Mouse (Mus musculus) adrenal gland, adult 2 months (tissue): ENCODE results near the gene Abcg3. TPM values are rescaled to one million over a fixed set of nuclear protein-coding genes. Genes with fewer than 3 reads are reported as not detected.
A peak's percentile ranks its signal among the peaks of the same experiment; 100 is the strongest.
"Not testable (repeated sequence)": the region's sequence is repeated elsewhere in the genome, so short reads cannot be mapped to it uniquely, and the experiment has no call there.

Source experiments
- DNase-seq: peaks from one replicate; pipeline ENCODE4 v3.0.0; 2021
- long read RNA-seq: library from polyadenylated mRNA; stranded (forward); transcript quantifications from one replicate; pipeline ENCODE4 v2.0.0, GENCODE M21; 2021
- polyA plus RNA-seq: library from polyadenylated mRNA; depleted of rRNA; stranded (reverse); fragments of >200 nt; gene quantifications from 2 replicates; pipeline ENCODE4 v1.2.3, GENCODE M21; 2012; rRNA removed
- total RNA-seq, 2 experiments: library from RNA; stranded (reverse); gene quantifications; 2 replicates each; pipeline ENCODE4 v1.2.3; 2021

The Abcg3 gene
- total RNA-seq, result under 1 TPM; 0.37 to 0.73 TPM
- polyA plus RNA-seq, result 0.07 and 0.13 TPM in 2 replicates
- long read RNA-seq, result 0 reads

- no peak for DNase-seq
Measured at GRCm38 (mm10) chr5:104982535-104982934, at the start of gene Abcg3. Gene Abcg3, minus strand, starts transcription at chr5:104982718.

- no peak for DNase-seq
Measured at GRCm38 (mm10) chr5:105012551-105012950, 30.0 kb upstream of the Abcg3 start.

- no peak for DNase-seq
Measured at GRCm38 (mm10) chr5:105011570-105011969, 29.1 kb upstream of the Abcg3 start.

- no peak for DNase-seq
Measured at GRCm38 (mm10) chr5:105010376-105010775, 27.9 kb upstream of the Abcg3 start.

GRCm38 (mm10) chr5:104989411-104989810 is 6.9 kb upstream of the Abcg3 start:
- DNase-seq, result no peak

GRCm38 (mm10) chr5:104988000-104988399 is 5.5 kb upstream of the Abcg3 start:
- peak; percentile 5 for DNase-seq

GRCm38 (mm10) chr5:104986706-104987105 is 4.2 kb upstream of the Abcg3 start:
- peak; percentile 17 for DNase-seq

- no peak for DNase-seq
Measured at GRCm38 (mm10) chr5:104979040-104979513, 3.4 kb downstream of the Abcg3 start.

GRCm38 (mm10) chr5:104958141-104958793 is 24.3 kb downstream of the Abcg3 start:
- DNase-seq, result peak; percentile 1

GRCm38 (mm10) chr5:104955208-104955607 is 27.3 kb downstream of the Abcg3 start:
- no peak for DNase-seq

- no peak for DNase-seq
Measured at GRCm38 (mm10) chr5:104946951-104947350, 35.6 kb downstream of the Abcg3 start.

GRCm38 (mm10) chr5:104934148-104934547 is 48.4 kb downstream of the Abcg3 start:
- DNase-seq, result no peak

GRCm38 (mm10) chr5:104906556-104906955 is 76.0 kb downstream of the Abcg3 start:
- DNase-seq, result not testable (repeated sequence)

Other genes with a start within 250 kb of the Abcg3 start
- gene Zfp951, start 122.6 kb downstream of the Abcg3 start, total RNA-seq, result 1 to 10 TPM; 2.1 to 2.8 TPM
- gene Zfp951, start 122.6 kb downstream of the Abcg3 start, polyA plus RNA-seq, result 0.09 and 0.18 TPM in 2 replicates
- gene Gbp9, start 156.8 kb upstream of the Abcg3 start, total RNA-seq, result 1 to 10 TPM; 8.5 to 8.7 TPM
- 1.5 and 1.9 TPM in 2 replicates for gene Gbp9, start 156.8 kb upstream of the Abcg3 start, polyA plus RNA-seq
- under 1 TPM; 0.40 to 0.52 TPM for gene Gbp8, start 156.8 kb upstream of the Abcg3 start, total RNA-seq
- gene Gbp8, start 156.8 kb upstream of the Abcg3 start, polyA plus RNA-seq, result 0.20 and 0.24 TPM in 2 replicates
- gene Gbp4, start 156.9 kb upstream of the Abcg3 start, total RNA-seq, result 1 to 10 TPM; 3.9 to 4.8 TPM
- gene Gbp4, start 156.9 kb upstream of the Abcg3 start, polyA plus RNA-seq, result 2.9 and 3.7 TPM in 2 replicates